Mouse (Mus musculus) embryo, embryonic 9.5 days (tissue): ENCODE data around the gene Pcp2.

Experiments used
- DNase-seq: peaks from one replicate; pipeline ENCODE4 v3.0.0-alpha.2; 2017; ENCODE audit errors: extremely low spot score

Gene Pcp2

DNA sequence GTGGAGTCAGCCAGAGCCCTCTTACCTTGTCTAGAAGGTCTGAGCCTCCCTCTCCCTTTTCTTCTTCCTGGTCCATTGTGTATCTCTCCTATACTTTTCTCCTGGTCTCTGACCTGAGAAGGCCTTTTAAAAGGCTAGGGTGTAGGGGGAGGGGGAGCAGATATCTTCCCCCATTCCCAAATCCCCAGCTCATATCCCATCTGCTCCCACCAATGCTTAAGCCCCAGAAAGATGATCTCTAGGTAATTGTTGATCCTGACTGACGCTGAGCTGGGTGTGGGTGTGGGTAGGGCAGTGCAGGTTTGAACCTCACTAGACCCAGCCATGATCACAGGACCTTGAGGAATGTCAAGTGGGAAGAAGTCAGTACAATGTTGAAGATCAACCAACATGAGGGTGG, at the start of gene Pcp2:
Pcp2 (minus strand) TSS at position 101 of the 400 bp plus-strand sequence.
- no peak for DNase-seq

DNA sequence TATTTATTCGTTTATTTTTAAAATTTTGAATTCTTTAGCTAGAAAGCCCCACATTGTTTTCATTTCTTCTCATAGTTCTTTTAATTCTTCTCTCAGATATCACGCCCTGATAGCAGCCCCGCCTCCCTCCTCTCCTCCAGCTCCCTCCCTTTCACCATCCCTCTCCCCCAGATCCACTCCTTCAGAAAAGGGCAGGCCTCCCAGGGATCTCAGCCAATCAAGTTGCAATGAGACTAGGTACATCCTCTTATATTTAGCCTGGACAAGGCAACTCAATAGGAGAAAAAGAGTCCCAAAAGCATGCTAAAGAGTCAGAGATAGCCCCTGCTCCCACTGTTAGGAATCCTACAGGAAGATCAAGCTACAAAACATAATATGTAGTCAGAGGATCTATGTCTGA, 49.3 kb upstream of the Pcp2 start:
- no peak for DNase-seq

DNA sequence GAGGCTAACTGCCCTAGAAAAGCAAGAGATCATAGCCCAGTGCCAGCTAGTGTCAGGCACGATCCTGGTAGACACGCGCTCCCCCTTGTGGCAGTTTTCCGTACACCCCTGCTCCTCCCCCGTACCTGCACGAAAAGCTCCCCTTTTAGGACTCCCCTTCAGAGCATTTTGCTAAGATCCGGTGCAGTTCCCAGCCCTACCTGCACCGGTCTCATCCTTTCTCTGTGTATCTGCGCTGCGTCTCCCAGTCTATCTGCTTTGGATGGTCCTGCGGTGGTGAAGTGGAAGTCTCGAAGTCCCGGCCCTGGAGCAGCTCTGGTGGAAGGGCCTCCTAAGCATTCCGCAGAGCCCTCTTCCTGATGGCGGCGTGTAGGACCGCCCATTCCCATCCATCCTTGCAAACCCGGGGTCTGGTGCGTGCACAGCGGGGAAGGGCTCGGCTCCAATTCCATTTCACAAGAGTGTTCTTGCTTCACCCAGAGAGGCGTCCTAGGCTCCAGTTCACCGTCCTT, 46.7 kb upstream of the Pcp2 start, which contains the start of gene Fcor:
Fcor (minus strand) TSS at position 383 of the 512 bp plus-strand sequence.
- DNase-seq: peak; percentile 89

DNA sequence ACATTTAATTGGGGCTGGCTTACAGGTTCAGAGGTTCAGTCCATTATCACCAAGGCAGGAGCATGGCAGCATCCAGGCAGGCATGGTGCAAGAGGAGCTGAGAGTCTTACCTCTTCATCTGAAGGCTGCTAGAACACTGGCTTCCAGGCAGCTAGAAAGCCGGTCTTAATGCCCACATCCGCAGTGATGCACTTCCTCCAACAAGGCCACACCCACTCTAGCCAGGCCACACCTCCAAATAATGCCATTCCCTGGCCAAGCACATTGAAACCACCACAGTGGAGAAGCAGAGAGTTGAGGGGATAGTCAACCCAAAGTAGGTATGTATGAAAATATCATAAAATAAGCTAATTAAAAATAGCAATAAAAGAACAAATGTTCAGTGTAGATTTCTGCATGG, 45.0 kb upstream of the Pcp2 start:
- no peak for DNase-seq

DNA sequence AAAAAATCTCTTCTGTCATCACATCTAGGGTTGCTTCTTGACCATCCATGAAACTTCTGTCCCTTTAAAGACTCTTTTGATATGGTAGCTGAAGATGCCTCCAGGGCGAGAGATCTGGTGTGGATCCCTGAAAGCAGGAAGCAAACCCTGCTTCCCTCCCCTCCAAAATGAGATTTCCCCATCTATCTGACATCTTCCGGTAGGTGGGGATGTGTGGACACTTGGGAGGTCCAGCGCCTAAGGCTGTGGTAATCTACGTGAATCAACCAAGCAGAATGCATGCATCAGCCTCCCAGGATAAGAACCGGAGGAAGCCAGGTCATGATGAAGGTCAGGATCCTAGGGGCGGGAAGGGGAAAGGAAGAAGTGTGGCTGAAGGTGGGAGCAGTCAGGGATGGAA, 40.2 kb upstream of the Pcp2 start, which contains the start of gene Mcemp1:
Mcemp1 (plus strand) TSS at position 248 of the 400 bp plus-strand sequence.
- DNase-seq: no peak

DNA sequence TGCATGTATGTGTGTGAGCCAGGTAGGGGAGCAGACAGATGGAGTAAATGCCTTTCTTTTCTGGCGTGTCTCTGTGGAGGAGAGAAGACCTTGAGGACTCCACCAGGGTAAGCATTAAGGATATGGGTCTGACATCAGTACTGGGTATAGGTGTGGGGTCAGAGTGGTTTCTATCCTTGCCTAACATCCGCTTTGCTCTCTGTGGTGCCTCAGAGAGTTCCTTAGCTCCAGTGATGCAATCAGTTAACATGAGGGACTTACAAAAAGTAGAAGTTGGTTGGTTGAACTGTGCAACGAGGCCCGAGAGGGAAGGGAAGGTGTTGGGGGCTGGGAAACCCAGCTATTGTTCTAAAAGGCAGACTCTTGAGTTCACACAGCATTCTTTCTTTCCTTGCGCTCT, 39.1 kb upstream of the Pcp2 start:
- no peak for DNase-seq

DNA sequence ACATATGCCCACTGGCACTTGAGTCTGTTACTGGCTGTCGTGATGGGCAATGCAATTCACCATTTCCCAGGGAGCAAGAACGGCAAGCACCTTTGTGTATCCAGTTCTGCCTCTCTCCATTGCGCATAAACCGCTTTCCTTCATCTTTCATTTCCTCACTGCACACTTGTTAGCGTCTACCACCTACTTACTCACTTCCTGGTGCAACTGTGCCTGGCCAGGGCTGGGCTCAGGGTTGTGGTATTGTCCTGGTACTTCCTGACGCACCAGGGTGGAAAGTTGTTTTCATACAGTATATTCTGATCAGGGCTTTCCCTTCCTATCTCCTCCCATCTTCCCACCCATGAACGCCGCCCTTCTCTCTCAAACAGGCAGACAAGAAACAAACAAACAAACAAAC, 35.5 kb upstream of the Pcp2 start:
- no peak for DNase-seq

DNA sequence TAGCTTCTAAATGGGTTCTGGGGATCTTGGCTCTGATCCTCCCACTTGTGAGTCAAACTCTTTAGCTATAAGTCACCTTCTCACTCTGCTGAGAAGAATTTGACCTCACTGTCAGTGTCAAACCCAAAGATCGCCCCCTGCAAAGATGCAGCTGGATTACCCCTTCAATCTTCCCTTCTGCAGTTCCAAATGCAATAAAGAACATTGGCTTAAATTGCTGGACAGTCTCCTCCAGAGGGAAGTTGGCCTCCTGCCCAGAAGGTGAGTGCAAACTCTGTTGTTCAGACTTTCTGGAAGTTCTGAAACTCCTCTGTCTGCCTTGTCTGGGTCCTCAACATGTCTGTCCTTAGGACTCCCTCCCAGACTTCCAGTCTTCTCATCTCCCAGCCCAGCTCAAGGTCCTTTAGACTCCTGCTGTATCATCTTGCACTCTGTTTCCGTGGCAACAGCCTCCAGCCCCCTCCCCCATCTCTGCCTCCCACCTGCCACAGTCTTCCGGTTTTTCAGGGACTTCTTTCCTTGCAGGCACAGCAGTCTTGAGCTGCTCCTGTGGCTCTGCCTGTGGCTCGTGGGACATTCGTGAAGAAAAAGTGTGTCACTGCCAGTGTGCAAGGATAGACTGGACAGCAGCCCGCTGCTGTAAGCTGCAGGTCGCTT, 31.5 kb upstream of the Pcp2 start:
- peak; percentile 37 for DNase-seq

DNA sequence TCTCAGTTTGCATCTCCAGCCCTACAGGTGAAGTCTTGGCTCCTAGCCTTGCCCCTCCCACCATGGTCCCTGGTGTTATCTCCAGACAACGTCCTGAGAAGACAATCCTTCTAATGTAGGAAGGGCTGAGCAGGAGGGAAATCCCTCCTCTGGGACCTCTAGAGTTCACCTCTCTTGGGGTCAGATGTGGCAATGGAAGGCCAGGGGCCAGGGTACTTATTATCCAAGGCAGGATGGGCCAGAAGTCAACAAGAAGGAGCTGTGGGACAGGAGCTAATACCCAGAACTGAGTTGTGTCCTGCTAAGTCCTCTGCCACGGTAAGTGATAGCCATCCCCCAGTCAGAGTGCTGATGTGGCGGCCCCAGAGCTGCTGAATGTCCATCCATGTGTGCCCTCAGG, 30.2 kb upstream of the Pcp2 start, which contains the start of gene Retn:
Retn (plus strand) TSS at position 245 of the 400 bp plus-strand sequence.
- no peak for DNase-seq

DNA sequence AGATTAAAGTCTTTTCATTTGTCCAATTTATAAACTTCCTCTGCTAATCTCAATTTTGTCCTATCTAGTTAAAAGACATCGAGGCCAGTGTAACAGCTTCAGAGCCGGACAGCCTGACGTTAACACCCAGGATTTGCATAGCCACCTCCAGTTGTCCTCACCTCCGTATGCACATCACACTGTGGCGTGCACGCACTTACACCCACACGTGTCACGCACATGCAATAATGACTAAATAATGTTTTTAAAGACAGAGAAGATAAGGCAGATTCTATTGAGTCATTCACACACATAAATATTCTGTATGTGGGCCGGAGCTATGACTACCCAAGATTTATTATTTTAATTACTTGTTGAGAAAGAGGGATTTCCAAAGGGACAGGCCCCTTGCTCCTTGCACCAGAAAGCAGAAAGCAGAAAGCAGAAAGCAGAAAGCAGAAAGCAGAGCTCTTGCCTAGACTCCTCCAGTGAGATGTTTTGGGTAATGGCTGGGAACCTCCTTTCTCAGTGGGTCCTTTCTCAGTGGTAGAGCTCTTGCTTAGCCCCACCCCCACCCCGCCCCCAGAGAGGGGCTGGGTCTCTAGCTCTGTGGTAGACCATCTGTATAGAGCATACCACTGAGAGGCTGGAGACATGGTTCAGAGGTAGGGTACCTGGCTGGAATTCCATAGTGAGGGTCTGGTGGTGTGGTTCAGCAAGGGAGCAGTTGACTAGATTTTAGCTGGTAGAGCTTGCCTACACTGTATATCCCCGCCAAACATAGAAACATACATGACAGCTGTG, 29.6 kb upstream of the Pcp2 start:
- DNase-seq: no peak

DNA sequence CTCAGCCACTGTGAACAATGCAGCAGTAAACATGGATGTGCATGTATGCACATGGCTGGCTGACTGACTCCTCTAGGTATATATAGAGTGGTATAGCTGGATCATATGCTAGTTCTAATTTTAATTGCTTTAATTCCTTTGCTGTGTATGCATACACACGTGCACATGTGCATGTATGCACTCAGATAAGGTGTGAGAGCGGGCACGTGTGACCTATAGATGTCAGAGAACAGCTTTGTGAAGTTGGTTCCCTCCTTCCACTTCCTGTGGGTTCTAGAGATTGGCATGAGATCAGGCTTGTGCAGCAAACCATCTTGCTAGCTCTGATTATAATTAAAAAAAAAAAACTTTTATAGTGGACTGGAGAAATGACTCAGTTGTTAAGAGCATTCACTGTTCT, 27.5 kb upstream of the Pcp2 start:
- no peak for DNase-seq

DNA sequence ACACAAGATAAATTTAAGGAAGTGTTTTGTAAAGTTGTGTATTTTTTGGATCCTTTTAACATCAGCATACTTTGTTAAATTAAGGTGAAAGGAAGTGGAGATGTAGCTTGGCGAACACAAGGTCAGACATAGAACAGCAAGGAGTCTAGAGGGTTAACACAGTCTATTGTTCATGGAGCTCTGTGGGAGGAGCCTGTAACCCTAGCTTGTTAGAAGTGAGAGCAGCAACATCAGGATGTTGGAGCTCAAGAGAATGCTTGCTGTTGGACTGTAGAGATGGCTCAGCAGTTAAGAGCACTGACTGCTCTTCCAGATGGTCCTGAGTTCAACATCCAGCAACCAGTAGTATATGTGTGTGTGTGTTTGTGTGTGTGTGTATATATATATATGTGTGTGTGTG, 23.6 kb upstream of the Pcp2 start:
- peak; percentile 28 for DNase-seq

DNA sequence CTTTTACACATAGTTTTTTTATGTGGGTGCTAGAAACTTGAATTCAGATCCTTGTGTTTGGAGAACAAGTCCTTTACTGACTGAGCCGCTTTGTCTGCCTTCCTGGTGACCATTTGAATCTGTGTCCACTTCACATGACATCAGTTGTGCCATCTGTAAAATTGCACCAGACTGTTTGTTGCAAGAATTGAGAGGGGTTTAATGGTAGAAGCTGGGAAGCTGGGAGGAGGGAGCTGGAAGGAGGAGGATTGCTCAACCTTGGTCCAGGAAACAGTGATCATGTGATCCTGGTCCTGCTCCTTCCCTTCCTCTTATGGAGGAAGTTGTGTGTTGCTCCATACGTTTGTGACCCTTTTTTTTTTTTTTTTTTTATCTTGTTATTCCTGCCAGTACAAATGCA, 22.9 kb upstream of the Pcp2 start:
- DNase-seq: no peak

DNA sequence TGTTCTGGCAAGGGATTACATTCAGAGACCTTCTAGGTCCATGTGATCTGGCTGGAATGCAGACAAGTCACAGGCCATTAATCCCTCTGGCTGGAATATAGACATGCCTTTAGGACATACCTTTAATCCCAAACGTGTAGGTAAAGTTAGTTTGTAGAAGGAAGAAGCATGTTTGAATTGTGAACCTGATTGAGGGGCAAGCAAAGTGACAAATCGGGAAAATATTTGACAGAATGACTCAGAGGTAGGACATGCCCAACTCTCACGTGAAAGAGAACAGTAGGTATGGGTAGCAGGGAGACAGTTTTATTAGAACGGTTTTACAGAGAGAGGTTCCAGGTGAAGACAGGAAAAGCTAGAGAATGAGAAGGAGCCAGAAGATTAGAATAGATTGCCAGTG, 22.2 kb upstream of the Pcp2 start:
- no peak for DNase-seq

DNA sequence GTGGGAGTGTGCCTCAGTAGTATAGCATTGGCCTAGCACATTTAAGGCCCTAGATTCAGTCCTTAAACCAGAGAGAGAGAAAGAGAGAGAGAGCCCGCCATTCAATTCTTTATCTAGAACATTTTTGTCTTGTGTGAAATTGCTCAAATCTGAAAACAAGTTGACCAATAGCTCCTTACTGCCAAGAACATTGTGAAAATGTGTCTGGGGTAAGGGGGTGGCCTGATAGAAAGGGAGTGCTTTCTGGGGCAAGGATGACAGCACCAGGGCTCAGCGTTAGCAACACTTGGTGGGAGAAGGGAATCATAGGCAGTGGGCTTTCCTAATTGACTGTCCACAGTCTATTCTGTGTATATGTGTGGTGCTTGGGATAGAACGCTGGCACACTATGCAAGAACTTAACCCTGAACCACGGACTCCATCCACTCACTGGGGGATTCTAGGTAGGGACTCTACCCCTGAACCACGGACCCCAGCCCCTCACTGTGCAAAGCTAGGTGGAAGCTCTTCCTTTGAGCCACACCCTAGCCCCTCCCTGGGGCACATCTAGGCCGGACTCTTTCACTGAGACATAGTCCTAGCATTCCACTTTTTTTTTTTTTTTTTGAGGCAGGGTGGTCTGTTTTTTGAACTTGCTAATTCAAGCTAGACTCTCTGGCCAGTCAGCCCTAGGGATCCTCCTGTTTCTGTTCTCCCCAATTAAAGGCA, 21.6 kb upstream of the Pcp2 start:
- no peak for DNase-seq

DNA sequence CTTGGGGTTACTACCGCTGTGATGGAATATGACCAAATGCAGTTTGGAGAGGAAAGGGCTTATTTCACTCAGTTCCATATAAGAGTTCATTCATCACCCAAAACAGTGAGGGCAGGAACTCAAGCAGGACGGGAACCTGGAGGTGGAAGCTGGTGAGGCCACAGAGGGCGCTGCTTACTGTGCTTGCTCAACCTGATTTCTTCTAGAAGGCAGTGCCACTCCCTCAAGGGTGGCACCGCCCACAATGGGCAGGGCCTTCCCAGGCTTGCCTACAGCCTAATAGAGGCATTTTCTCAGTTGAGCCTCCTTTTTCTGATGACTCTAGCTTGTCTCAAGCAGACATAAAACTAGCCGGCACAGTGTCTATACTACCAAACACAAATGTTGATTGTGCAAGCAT, 20.5 kb upstream of the Pcp2 start:
- DNase-seq: no peak

DNA sequence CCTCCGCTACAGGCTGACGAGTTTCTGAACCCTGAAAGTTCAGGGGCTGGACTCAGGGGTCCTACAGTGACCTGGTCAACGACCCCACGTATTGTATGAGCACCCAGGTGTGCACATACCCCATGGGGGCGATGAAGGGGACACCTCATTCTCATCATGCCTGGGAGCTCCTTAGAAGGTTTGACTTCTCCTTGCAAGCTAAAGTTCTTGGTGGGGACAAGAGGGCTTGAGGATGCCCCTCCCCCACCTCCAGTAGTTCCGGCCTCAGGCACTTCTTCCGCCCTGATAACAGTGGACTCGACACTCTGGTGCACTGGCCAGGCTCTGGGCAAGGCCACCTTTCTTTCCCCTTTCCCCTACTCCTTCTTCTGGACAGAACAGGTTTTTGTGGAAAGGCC, 6.1 kb upstream of the Pcp2 start:
- DNase-seq: no peak

DNA sequence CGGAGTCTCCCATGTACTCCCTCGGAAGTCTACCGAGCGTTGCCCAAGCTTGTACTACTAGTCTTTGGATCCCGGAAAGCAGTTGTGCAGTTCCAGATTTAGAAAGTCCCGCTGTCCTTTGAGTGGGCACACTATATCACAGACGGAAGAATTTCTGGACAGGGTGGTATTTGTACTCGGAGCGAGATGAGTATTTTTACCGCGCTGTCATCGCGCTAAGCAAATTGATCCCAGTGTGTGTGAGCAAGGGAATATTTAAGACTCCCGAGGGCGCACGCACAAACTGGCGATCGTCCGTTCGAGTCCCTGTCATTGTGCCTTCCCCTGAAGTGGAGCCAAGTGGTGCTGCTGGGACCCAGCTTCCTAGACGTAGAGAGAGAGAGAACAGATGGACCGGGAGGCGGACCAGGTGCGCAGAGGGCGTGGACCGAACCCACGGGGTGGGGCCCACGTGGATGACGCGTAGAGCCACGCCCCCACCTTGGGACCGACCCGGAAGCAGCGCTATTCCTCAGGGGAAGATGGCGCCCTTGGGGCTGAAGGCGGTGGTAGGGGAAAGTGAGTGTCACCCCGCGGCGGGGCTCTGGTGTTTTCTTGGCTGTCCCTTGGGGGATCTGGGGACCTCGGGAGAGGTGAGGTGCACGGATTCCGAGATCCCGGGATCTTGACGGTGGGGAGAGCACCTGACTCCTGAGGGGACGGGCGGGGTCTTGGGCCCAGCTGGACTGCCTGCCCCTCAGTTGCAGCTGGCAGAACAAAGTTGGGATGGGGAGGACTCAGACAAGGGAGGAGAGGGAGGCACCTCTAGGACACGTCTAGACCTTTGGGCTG, 5.5 kb upstream of the Pcp2 start, which contains the start of gene Stxbp2:
Stxbp2 (plus strand) TSS at position 309 of the 831 bp plus-strand sequence.
- DNase-seq: peak; percentile 69

DNA sequence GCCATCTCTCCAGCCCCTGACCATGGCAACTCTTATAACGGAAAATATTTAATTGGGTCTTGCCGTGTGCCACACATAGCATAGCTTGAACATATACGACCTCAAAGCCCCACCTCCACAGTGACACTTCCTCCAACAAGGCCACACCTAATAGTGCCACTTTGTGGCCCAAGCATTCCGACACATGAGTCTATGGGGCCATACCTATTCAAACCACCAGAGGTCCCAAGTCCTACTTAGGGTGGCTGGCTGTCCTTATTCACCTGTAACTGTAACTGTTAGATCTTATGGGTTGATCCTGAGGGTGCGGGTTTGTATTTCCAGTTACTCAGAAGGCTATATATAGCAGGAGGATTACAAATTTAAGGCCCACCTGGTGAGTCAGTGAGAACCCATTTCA, 2.7 kb upstream of the Pcp2 start:
- DNase-seq: no peak

DNA sequence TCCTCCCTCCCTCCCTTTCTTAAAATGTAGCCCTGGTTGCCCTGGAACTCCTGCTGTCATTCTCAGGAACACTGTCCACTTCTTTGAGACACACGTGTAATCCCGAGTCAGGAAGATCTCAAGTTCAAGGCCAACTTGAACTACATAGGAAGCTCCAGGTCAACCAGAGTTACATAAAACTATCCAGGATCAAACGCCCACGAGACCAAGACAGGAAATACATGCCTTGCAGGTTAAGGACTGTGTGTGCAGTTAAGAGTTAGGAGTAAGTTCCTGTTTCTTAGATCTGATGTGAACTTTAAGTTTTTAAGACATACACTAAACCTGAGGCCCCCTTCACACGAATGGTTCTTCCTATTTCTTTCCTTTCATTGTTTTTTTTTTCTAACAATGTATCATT, 1.6 kb upstream of the Pcp2 start:
- no peak for DNase-seq

DNA sequence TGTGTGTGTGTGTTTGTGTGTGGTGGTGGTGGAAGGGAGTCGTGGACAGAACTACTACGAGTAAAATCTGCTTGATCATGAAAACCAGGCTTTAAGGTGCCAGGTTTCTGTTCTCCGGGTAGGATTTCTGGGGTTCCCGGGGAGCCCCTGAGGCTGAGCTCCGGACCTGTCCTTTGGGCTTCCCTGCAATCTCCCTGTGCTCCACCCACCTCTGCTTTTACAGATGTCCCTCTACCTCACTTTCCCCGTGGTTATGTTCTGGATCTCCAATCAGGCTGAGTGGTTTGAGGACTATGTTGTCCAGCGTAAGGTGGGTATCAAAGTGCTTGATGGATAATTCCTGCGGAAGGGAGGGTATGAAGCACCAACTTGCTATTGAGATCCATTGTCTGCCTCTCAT, 3.2 kb downstream of the Pcp2 start:
- DNase-seq: no peak
